Mouse (Mus musculus) ovary, postnatal 14 days (tissue): Measurements from ENCODE around the gene Sgms2.

ENCODE experiments used
- DNase-seq: peaks from one replicate; pipeline ENCODE4 v3.0.0; 2022; ENCODE audit warnings: low spot score

Sgms2 gene

GRCm38 (mm10) chr3:131485388-131485787 is 5.8 kb downstream of the Sgms2 start:
- no peak for DNase-seq

- no peak for DNase-seq
These were observed 7.6 kb downstream of the Sgms2 start for GRCm38 (mm10) chr3:131483650-131484049.

GRCm38 (mm10) chr3:131481976-131482712 is 9.1 kb downstream of the Sgms2 start:
- no peak for DNase-seq

- no peak for DNase-seq
These were observed 10.6 kb downstream of the Sgms2 start for GRCm38 (mm10) chr3:131480659-131481058.

GRCm38 (mm10) chr3:131479415-131479814 is 11.8 kb downstream of the Sgms2 start:
- DNase-seq = no peak

GRCm38 (mm10) chr3:131476002-131476401 is 15.2 kb downstream of the Sgms2 start:
- no peak for DNase-seq

GRCm38 (mm10) chr3:131474526-131474925 is 16.7 kb downstream of the Sgms2 start:
- no peak for DNase-seq

GRCm38 (mm10) chr3:131473496-131473895 is 17.7 kb downstream of the Sgms2 start:
- DNase-seq = no peak

- no peak for DNase-seq
These were observed 19.4 kb downstream of the Sgms2 start for GRCm38 (mm10) chr3:131471836-131472235.

GRCm38 (mm10) chr3:131471435-131471834 is 19.8 kb downstream of the Sgms2 start:
- DNase-seq = no peak

- DNase-seq = no peak
These were observed 20.4 kb downstream of the Sgms2 start for GRCm38 (mm10) chr3:131470837-131471236.

GRCm38 (mm10) chr3:131469636-131470035 is 21.6 kb downstream of the Sgms2 start:
- DNase-seq = no peak

- no peak for DNase-seq
These were observed 24.8 kb downstream of the Sgms2 start for GRCm38 (mm10) chr3:131466371-131466770.

GRCm38 (mm10) chr3:131465536-131466260 is 25.5 kb downstream of the Sgms2 start:
- no peak for DNase-seq

GRCm38 (mm10) chr3:131372996-131373395 is 118.2 kb downstream of the Sgms2 start:
- DNase-seq = no peak

- DNase-seq = no peak
These were observed 122.5 kb downstream of the Sgms2 start for GRCm38 (mm10) chr3:131368678-131369077.

- DNase-seq = no peak
These were observed 123.8 kb downstream of the Sgms2 start for GRCm38 (mm10) chr3:131367452-131367851.

- DNase-seq = no peak
These were observed 126.4 kb downstream of the Sgms2 start for GRCm38 (mm10) chr3:131364632-131365446.

GRCm38 (mm10) chr3:131364194-131364593 is 127.0 kb downstream of the Sgms2 start:
- no peak for DNase-seq

GRCm38 (mm10) chr3:131363602-131364001 is 127.6 kb downstream of the Sgms2 start:
- no peak for DNase-seq

GRCm38 (mm10) chr3:131361960-131362359 is 129.3 kb downstream of the Sgms2 start:
- DNase-seq = no peak

- DNase-seq = no peak
These were observed 132.2 kb downstream of the Sgms2 start for GRCm38 (mm10) chr3:131359011-131359410.

GRCm38 (mm10) chr3:131358205-131358604 is 133.0 kb downstream of the Sgms2 start:
- no peak for DNase-seq
